Comparison of ENCODE assay signal across 9 mouse cellular contexts in genomic region chr17:90606718-90607426, GRCm38 (mm10).
A peak's percentile ranks its signal among the peaks of the same experiment; 100 is the strongest.
DNase-seq lines count a peak whose midpoint lies in the region; ATAC-seq and TF ChIP-seq lines count a peak whose summit lies in the region.
"Had no signal": no experiment of that assay in that cellular context is flagged by ENCODE, and none has a peak within 500 bp of the region (broad histone marks: within the 10 kb centered on the region; RNA-seq: fewer than 3 reads in every experiment).

No protein-coding gene starts in this region.

- H3K36me3 ChIP-seq in forebrain, embryonic 14.5 days (ENCODE audit: control insufficient read depth, insufficient read depth, low read length) = no peaks in the 10 kb centered on the region
- no peaks in the 10 kb centered on the region for H3K36me3 ChIP-seq in forebrain, embryonic 12.5 days (replicated peaks)
- no peaks in the 10 kb centered on the region for H3K36me3 ChIP-seq in kidney, embryonic 15.5 days
- H3K36me3 ChIP-seq: heart, embryonic 15.5 days had no signal

- peak; percentile 68 for DNase-seq in forebrain, embryonic 14.5 days (ENCODE audit: low spot score)
- peak; percentile 42 for DNase-seq in adrenal gland, adult 8-10 months
- peak; percentile 41 for DNase-seq in gastrocnemius, adult 18-20 months (ENCODE audit: low spot score)
- DNase-seq in left cerebral cortex, adult 2 months (ENCODE audit: extremely low spot score in 1 of 2, low spot score in 2 of 2) = peak; percentile 56 to 69
- DNase-seq in embryo, embryonic 10 days (ENCODE audit: low spot score) = no peak
- no peak for DNase-seq in embryo, embryonic 10.5 days (ENCODE audit: low spot score)

- TF ChIP-seq CTCF in left cerebral cortex, adult 2 months (IDR thresholded peaks at IDR 0.05) = no peak

- H3K4me2 ChIP-seq in forebrain, embryonic 14.5 days (ENCODE audit: low read length) = no peak overlapping the region
- no peak overlapping the region for H3K4me2 ChIP-seq in forebrain, embryonic 12.5 days
- no peak overlapping the region for H3K4me2 ChIP-seq in kidney, embryonic 15.5 days
- H3K4me2 ChIP-seq: heart, embryonic 15.5 days had no signal

- intact Hi-C loops in left cerebral cortex, adult 2 months (cut with DNase I) = no loop called here

- no peak overlapping the region for H3K9ac ChIP-seq in forebrain, embryonic 14.5 days (ENCODE audit: low read length)
- H3K9ac ChIP-seq in forebrain, embryonic 12.5 days = no peak overlapping the region
- H3K9ac ChIP-seq in kidney, embryonic 15.5 days = no peak overlapping the region
- H3K9ac ChIP-seq: heart, embryonic 15.5 days had no signal

- no peak overlapping the region for H3K27ac ChIP-seq in forebrain, embryonic 14.5 days (ENCODE audit: low read depth, low read length)
- H3K27ac ChIP-seq in forebrain, embryonic 12.5 days = no peak overlapping the region
- peak overlapping the region; percentile 62; the same call in 1 of the 2 replicates for H3K27ac ChIP-seq in left cerebral cortex, adult 2 months
- no peak overlapping the region for H3K27ac ChIP-seq in kidney, embryonic 15.5 days
- H3K27ac ChIP-seq: heart, embryonic 15.5 days had no signal

- H3K4me1 ChIP-seq in forebrain, embryonic 14.5 days (ENCODE audit: control insufficient read depth, insufficient read depth, low read length) = no peaks in the 10 kb centered on the region
- no peaks in the 10 kb centered on the region for H3K4me1 ChIP-seq in forebrain, embryonic 12.5 days
- no peaks in the 10 kb centered on the region for H3K4me1 ChIP-seq in kidney, embryonic 15.5 days
- H3K4me1 ChIP-seq: heart, embryonic 15.5 days had no signal

- no peak overlapping the region for H3K4me3 ChIP-seq in forebrain, embryonic 14.5 days (ENCODE audit: low read depth, low read length)
- H3K4me3 ChIP-seq in forebrain, embryonic 12.5 days (replicated peaks) = no peak overlapping the region
- H3K4me3 ChIP-seq in left cerebral cortex, adult 2 months = no peak overlapping the region
- no peak overlapping the region for H3K4me3 ChIP-seq in kidney, embryonic 15.5 days (replicated peaks)
- H3K4me3 ChIP-seq: heart, embryonic 15.5 days had no signal

- H3K9me3 ChIP-seq in forebrain, embryonic 14.5 days (replicated peaks; ENCODE audit: control insufficient read depth, low read length) = no peaks in the 10 kb centered on the region
- no peaks in the 10 kb centered on the region for H3K9me3 ChIP-seq in forebrain, embryonic 12.5 days
- no peaks in the 10 kb centered on the region for H3K9me3 ChIP-seq in kidney, embryonic 15.5 days (replicated peaks)
- H3K9me3 ChIP-seq: heart, embryonic 15.5 days had no signal

- 89% methylated on average over 4 of the region's 4 CpGs for WGBS in forebrain, embryonic 14.5 days
- 92% methylated on average over 4 of the region's 4 CpGs for WGBS in forebrain, embryonic 12.5 days
- 86% methylated on average over 4 of the region's 4 CpGs for WGBS in kidney, embryonic 15.5 days

- ATAC-seq in forebrain, embryonic 14.5 days = peak; percentile 52; the same call in 1 of the 2 replicates
- no peak for ATAC-seq in forebrain, embryonic 12.5 days (ENCODE audit: low FRiP score)
- no peak for ATAC-seq in kidney, embryonic 15.5 days (replicated peaks; ENCODE audit: low FRiP score)

- H3K27me3 ChIP-seq in forebrain, embryonic 14.5 days (replicated peaks; ENCODE audit: control insufficient read depth, insufficient read depth, low read length) = no peaks in the 10 kb centered on the region
- no peaks in the 10 kb centered on the region for H3K27me3 ChIP-seq in forebrain, embryonic 12.5 days
- no peaks in the 10 kb centered on the region for H3K27me3 ChIP-seq in kidney, embryonic 15.5 days
- H3K27me3 ChIP-seq: heart, embryonic 15.5 days had no signal

Comparison
In these comparisons a context has a peak if more than half of its experiments do, and no peak if none do; other contexts are left out.
1. DNase-seq: peak in forebrain, embryonic 14.5 days (single experiment), adrenal gland, adult 8-10 months (single experiment), gastrocnemius, adult 18-20 months (single experiment) and left cerebral cortex, adult 2 months (2 of 2); none in embryo, embryonic 10 days (single experiment) and embryo, embryonic 10.5 days (single experiment).